Comparison of ENCODE assay signal across 20 mouse cellular contexts in genomic region chr8:125391685-125392084, GRCm38 (mm10).
DNase-seq lines count a peak whose midpoint lies in the region; ATAC-seq lines count a peak whose summit lies in the region.
"Had no signal": no experiment of that assay in that cellular context is flagged by ENCODE, and none has a peak within 500 bp of the region (broad histone marks: within the 10 kb centered on the region; RNA-seq: fewer than 3 reads in every experiment).

No protein-coding gene starts in this region.

- H3K9ac ChIP-seq in forebrain, embryonic 13.5 days, result no peak overlapping the region
- no peak overlapping the region for H3K9ac ChIP-seq in forebrain, embryonic 11.5 days (ENCODE audit: low read length)
- H3K9ac ChIP-seq in heart, embryonic 15.5 days, result no peak overlapping the region
- no peak overlapping the region for H3K9ac ChIP-seq in midbrain, embryonic 12.5 days (replicated peaks)
- H3K9ac ChIP-seq: limb, embryonic 15.5 days; neural tube, embryonic 15.5 days had no signal

- no peaks in the 10 kb centered on the region for H3K36me3 ChIP-seq in forebrain, embryonic 13.5 days (ENCODE audit: poor library complexity, severe bottlenecking)
- no peaks in the 10 kb centered on the region for H3K36me3 ChIP-seq in forebrain, embryonic 11.5 days (ENCODE audit: control insufficient read depth, insufficient read depth, low read length)
- no peaks in the 10 kb centered on the region for H3K36me3 ChIP-seq in heart, embryonic 15.5 days
- no peaks in the 10 kb centered on the region for H3K36me3 ChIP-seq in midbrain, embryonic 12.5 days
- H3K36me3 ChIP-seq in midbrain, embryonic 10.5 days, result no peaks in the 10 kb centered on the region
- H3K36me3 ChIP-seq: embryonic facial prominence, embryonic 10.5 days; hindbrain, embryonic 10.5 days; limb, embryonic 15.5 days; neural tube, embryonic 15.5 days had no signal

- no peak overlapping the region for H3K4me2 ChIP-seq in forebrain, embryonic 13.5 days
- H3K4me2 ChIP-seq in forebrain, embryonic 11.5 days (ENCODE audit: low read depth, low read length, severe bottlenecking), result no peak overlapping the region
- H3K4me2 ChIP-seq in heart, embryonic 15.5 days, result no peak overlapping the region; the same call in 1 of the 2 replicates
- H3K4me2 ChIP-seq in midbrain, embryonic 12.5 days (replicated peaks), result peak overlapping the region; percentile 11; the same call in 1 of the 2 replicates
- H3K4me2 ChIP-seq: limb, embryonic 15.5 days; neural tube, embryonic 15.5 days had no signal

- H3K4me1 ChIP-seq in forebrain, embryonic 13.5 days, result peaks cover 52% of the 10 kb centered on the region
- H3K4me1 ChIP-seq in forebrain, embryonic 11.5 days (replicated peaks; ENCODE audit: control insufficient read depth, insufficient read depth, low read length), result 0 out of 2 replicates have a peak, but pooled peaks cover 6% of the 10 kb centered on the region
- peaks cover 60% of the 10 kb centered on the region for H3K4me1 ChIP-seq in heart, embryonic 15.5 days (replicated peaks)
- peaks cover 25% of the 10 kb centered on the region for H3K4me1 ChIP-seq in midbrain, embryonic 12.5 days
- peaks cover 33% of the 10 kb centered on the region for H3K4me1 ChIP-seq in midbrain, embryonic 10.5 days

- no peaks in the 10 kb centered on the region for H3K9me3 ChIP-seq in forebrain, embryonic 13.5 days (replicated peaks)
- H3K9me3 ChIP-seq in forebrain, embryonic 11.5 days (ENCODE audit: control insufficient read depth, low read length), result no peaks in the 10 kb centered on the region
- no peaks in the 10 kb centered on the region for H3K9me3 ChIP-seq in heart, embryonic 15.5 days (replicated peaks)
- H3K9me3 ChIP-seq in midbrain, embryonic 12.5 days, result no peaks in the 10 kb centered on the region
- H3K9me3 ChIP-seq in midbrain, embryonic 10.5 days (replicated peaks), result no peaks in the 10 kb centered on the region
- H3K9me3 ChIP-seq: embryonic facial prominence, embryonic 10.5 days; hindbrain, embryonic 10.5 days; limb, embryonic 15.5 days; neural tube, embryonic 15.5 days had no signal

- H3K27me3 ChIP-seq in forebrain, embryonic 13.5 days, result no peaks in the 10 kb centered on the region
- H3K27me3 ChIP-seq in forebrain, embryonic 11.5 days (ENCODE audit: control insufficient read depth, insufficient read depth, low read length), result no peaks in the 10 kb centered on the region
- no peaks in the 10 kb centered on the region for H3K27me3 ChIP-seq in heart, embryonic 15.5 days
- peaks cover 3% of the 10 kb centered on the region; the same call in 1 of the 2 replicates for H3K27me3 ChIP-seq in midbrain, embryonic 12.5 days
- peaks cover 16% of the 10 kb centered on the region; the same call in 1 of the 2 replicates for H3K27me3 ChIP-seq in midbrain, embryonic 10.5 days (ENCODE audit: low read depth, poor library complexity, severe bottlenecking)
- H3K27me3 ChIP-seq: CH12.LX; limb, embryonic 15.5 days; neural tube, embryonic 15.5 days had no signal

- ATAC-seq in forebrain, embryonic 13.5 days, result no peak
- ATAC-seq in forebrain, embryonic 11.5 days (replicated peaks; ENCODE audit: low FRiP score), result no peak
- no peak for ATAC-seq in heart, embryonic 15.5 days (replicated peaks; ENCODE audit: insufficient number of reproducible peaks, insufficient read depth, low FRiP score, low read depth)
- ATAC-seq in midbrain, embryonic 12.5 days (ENCODE audit: low FRiP score, low read depth), result no peak

- H3K4me3 ChIP-seq in forebrain, embryonic 13.5 days, result no peak overlapping the region
- no peak overlapping the region for H3K4me3 ChIP-seq in forebrain, embryonic 11.5 days (ENCODE audit: low read depth, low read length)
- no peak overlapping the region for H3K4me3 ChIP-seq in heart, embryonic 15.5 days
- no peak overlapping the region for H3K4me3 ChIP-seq in midbrain, embryonic 12.5 days
- no peak overlapping the region for H3K4me3 ChIP-seq in midbrain, embryonic 10.5 days
- H3K4me3 ChIP-seq: embryonic facial prominence, embryonic 10.5 days; erythroblast, embryonic 14.5 days; gastrocnemius, adult 2 months; hindbrain, embryonic 10.5 days; limb, embryonic 15.5 days; neural tube, embryonic 15.5 days had no signal

- no peak for DNase-seq in forebrain, embryonic 11.5 days (ENCODE audit: low spot score)
- no peak for DNase-seq in heart, postnatal 10 days
- DNase-seq in midbrain, embryonic 10.5 days (ENCODE audit: low spot score), result no peak
- peak; percentile 70 for DNase-seq in R1 (ENCODE audit: low read depth, low spot score)
- DNase-seq in cerebellum, postnatal 4 days (ENCODE audit: low spot score in 2 of 2), result no peak
- DNase-seq: adrenal gland, postnatal 25 days; cerebellum, adult 18-20 months; cerebellum, postnatal 36 days; gastrocnemius, adult 2 months; kidney, adult 8-10 months; lung, postnatal 10 days had no signal

- WGBS in forebrain, embryonic 13.5 days, result 61% methylated on average over 7 of the region's 7 CpGs
- 52% methylated on average over 7 of the region's 7 CpGs for WGBS in forebrain, embryonic 11.5 days
- WGBS in heart, embryonic 15.5 days, result 38% methylated on average over 7 of the region's 7 CpGs
- WGBS in midbrain, embryonic 12.5 days, result 66% methylated on average over 7 of the region's 7 CpGs
- 66% methylated on average over 7 of the region's 7 CpGs for WGBS in midbrain, embryonic 10.5 days

- H3K27ac ChIP-seq in forebrain, embryonic 13.5 days, result peak overlapping the region; percentile 90; the same call in 1 of the 2 replicates
- no peak overlapping the region for H3K27ac ChIP-seq in forebrain, embryonic 11.5 days (ENCODE audit: low read depth, low read length)
- peak overlapping the region; percentile 95 for H3K27ac ChIP-seq in heart, embryonic 15.5 days
- H3K27ac ChIP-seq in midbrain, embryonic 12.5 days (replicated peaks), result no peak overlapping the region
- no peak overlapping the region for H3K27ac ChIP-seq in midbrain, embryonic 10.5 days (replicated peaks)
- H3K27ac ChIP-seq: embryonic facial prominence, embryonic 10.5 days; gastrocnemius, adult 2 months; hindbrain, embryonic 10.5 days; limb, embryonic 15.5 days; neural tube, embryonic 15.5 days had no signal

- intact Hi-C loops in heart, postnatal 10 days (cut with DNase I), result no loop called here

Comparison
In these comparisons a context has a peak if more than half of its experiments do, and no peak if none do; other contexts are left out.
1. H3K27ac ChIP-seq: peak in forebrain, embryonic 13.5 days (single experiment) and heart, embryonic 15.5 days (single experiment); none in forebrain, embryonic 11.5 days (single experiment), midbrain, embryonic 12.5 days (single experiment) and midbrain, embryonic 10.5 days (single experiment).